Mouse (Mus musculus) midbrain, embryonic 13.5 days (tissue): ENCODE data around the gene Olfr806. TPM values are rescaled to one million over a fixed set of nuclear protein-coding genes. Genes with fewer than 3 reads are reported as not detected.

Experiments used
- ATAC-seq: fragments of 200-750 bp; cut with Nextera tagmentation; 2 replicates; pipeline ENCODE4 v1.8.0; 2017; ENCODE audit warnings: mild to moderate bottlenecking, moderate TSS enrichment, moderate library complexity
- H3K27ac ChIP-seq: fragments of 300-500 bp; sonication (generic); 2 replicates; pipeline ENCODE4 v1.5.1; 2015; ENCODE audit warnings: inconsistent platforms, mild to moderate bottlenecking, moderate library complexity
- H3K27me3 ChIP-seq: fragments of 300-500 bp; sonication (generic); 2 replicates; pipeline ENCODE4 v1.6.1; 2015; ENCODE audit warnings: mild to moderate bottlenecking, inconsistent platforms
- H3K36me3 ChIP-seq: fragments of 300-500 bp; sonication (generic); 2 replicates; pipeline ENCODE4 v1.6.1; 2015; ENCODE audit warnings: mild to moderate bottlenecking, inconsistent platforms
- H3K4me1 ChIP-seq: fragments of 300-500 bp; sonication (generic); replicated peaks from 2 replicates; pipeline ENCODE4 v1.6.1; 2015; ENCODE audit warnings: inconsistent platforms
- H3K4me2 ChIP-seq: fragments of 300-500 bp; sonication (generic); replicated peaks from 2 replicates; pipeline ENCODE4 v1.6.1; 2015; ENCODE audit warnings: moderate library complexity, mild to moderate bottlenecking, inconsistent platforms
- H3K4me3 ChIP-seq: fragments of 300-500 bp; sonication (generic); replicated peaks from 2 replicates; pipeline ENCODE4 v1.5.1; 2015; ENCODE audit warnings: mild to moderate bottlenecking, inconsistent platforms
- H3K9ac ChIP-seq: fragments of 300-500 bp; sonication (generic); replicated peaks from 2 replicates; pipeline ENCODE4 v1.6.1; 2015; ENCODE audit warnings: mild to moderate bottlenecking, inconsistent platforms
- H3K9me3 ChIP-seq: fragments of 300-500 bp; sonication (generic); 2 replicates; pipeline ENCODE4 v1.6.1; 2016; ENCODE audit warnings: mild to moderate bottlenecking, inconsistent platforms
- WGBS: fragments of 180-500 bp; shearing (Covaris S2); methylation state at CpG from one replicate; pipeline ENCODE4 v1.1.7; 2015; 5-methylcytosine and 5-hydroxymethylcytosine counted together
- microRNA-seq: library from miRNA; unstranded; fragments of <30 nt; microRNA quantifications from one replicate; pipeline ENCODE4, GENCODE M21; 2016
- polyA plus RNA-seq: library from polyadenylated mRNA; unstranded; fragments of >200 nt; fragmentation: Nextera tagmentation; extraction: Ambion mirVana; gene quantifications from 2 replicates; pipeline ENCODE4 v1.2.1, GENCODE M21; 2015

The Olfr806 gene
- not detected in 2 replicates for polyA plus RNA-seq

DNA sequence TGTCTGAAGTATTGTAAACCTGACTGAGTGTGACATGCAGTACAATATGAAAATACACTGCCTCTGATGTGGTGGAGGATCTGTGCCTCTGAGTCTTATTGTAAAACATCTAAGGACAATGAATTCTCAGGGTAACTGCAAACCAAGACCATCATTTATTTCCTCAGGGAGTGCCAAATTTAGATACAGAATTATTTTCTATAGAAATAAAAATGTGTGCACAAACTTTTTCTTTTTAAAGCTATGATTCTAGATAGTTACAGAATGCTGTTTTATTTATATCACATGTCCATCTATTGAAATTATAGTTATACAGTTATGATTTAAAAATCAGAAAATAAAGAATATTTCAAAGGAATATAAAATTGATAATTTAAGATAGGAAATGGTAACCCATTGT, at the start of gene Olfr806:
Olfr806 (minus strand) TSS at position 101 of the 400 bp plus-strand sequence.
- H3K27ac ChIP-seq = no peak within 1 kb of the TSS
- H3K36me3 ChIP-seq = no peaks in the 10 kb centered on the region
- no peak within 1 kb of the TSS for H3K4me2 ChIP-seq
- no peak within 1 kb of the TSS for H3K4me3 ChIP-seq
- no peak within 1 kb of the TSS for H3K9ac ChIP-seq
- no peaks in the 10 kb centered on the region for H3K9me3 ChIP-seq
- ATAC-seq = no peak
- no peaks in the 10 kb centered on the region for H3K27me3 ChIP-seq
- H3K4me1 ChIP-seq = no peaks in the 10 kb centered on the region

DNA sequence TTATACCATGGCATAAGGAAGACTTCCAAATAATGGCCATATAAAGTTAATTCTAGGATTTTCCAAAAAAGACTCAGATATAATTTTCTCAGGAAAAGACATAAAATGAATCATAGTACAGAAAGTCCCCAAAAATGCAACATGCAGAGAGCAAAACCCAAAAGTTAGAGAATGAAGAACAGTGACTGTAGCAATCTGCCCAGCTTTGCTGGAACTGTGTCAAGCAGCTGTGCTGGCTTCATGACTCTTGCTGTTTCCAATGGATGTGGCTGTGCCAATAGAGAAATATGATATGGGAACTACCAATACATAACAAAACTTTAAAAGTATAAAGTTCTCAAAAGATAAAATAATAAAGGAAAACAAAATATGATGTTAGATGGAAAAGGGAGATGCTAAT, 36.4 kb upstream of the Olfr806 start:
- no peaks in the 10 kb centered on the region for H3K36me3 ChIP-seq
- no peak overlapping the region for H3K9ac ChIP-seq
- no peak for ATAC-seq
- no peaks in the 10 kb centered on the region for H3K27me3 ChIP-seq
- H3K4me2 ChIP-seq = no peak overlapping the region
- no peaks in the 10 kb centered on the region for H3K4me1 ChIP-seq
- H3K4me3 ChIP-seq = no peak overlapping the region
- no peaks in the 10 kb centered on the region for H3K9me3 ChIP-seq
- H3K27ac ChIP-seq = no peak overlapping the region

- Histone ChIP-seq H3K4me3 (no peak within 1 kb of the TSS), H3K4me1 (no peaks in the 10 kb centered on the region), H3K9ac (no peak within 1 kb of the TSS), H3K4me2 (no peak within 1 kb of the TSS), H3K36me3 (no peaks in the 10 kb centered on the region), H3K9me3 (no peaks in the 10 kb centered on the region), H3K27ac (no peak within 1 kb of the TSS), H3K27me3 (no peaks in the 10 kb centered on the region)
- ATAC-seq = no peak
Measured at GRCm38 (mm10) chr10:129774338-129774737, 32.6 kb upstream of the Olfr806 start, which contains the start of gene Olfr809. Olfr809 (plus strand) TSS chr10:129774638.

- Histone ChIP-seq H3K27ac (no peak within 1 kb of the TSS), H3K9ac (no peak within 1 kb of the TSS), H3K9me3 (no peaks in the 10 kb centered on the region), H3K36me3 (no peaks in the 10 kb centered on the region), H3K4me3 (no peak within 1 kb of the TSS), H3K4me1 (no peaks in the 10 kb centered on the region), H3K27me3 (no peaks in the 10 kb centered on the region), H3K4me2 (no peak within 1 kb of the TSS)
- ATAC-seq = no peak
- WGBS = 93% methylated on average over 1 of the region's 1 CpGs
Measured at GRCm38 (mm10) chr10:129765182-129765581, 23.5 kb upstream of the Olfr806 start, which contains the start of gene Olfr808. Olfr808 (plus strand) TSS chr10:129765482.

DNA sequence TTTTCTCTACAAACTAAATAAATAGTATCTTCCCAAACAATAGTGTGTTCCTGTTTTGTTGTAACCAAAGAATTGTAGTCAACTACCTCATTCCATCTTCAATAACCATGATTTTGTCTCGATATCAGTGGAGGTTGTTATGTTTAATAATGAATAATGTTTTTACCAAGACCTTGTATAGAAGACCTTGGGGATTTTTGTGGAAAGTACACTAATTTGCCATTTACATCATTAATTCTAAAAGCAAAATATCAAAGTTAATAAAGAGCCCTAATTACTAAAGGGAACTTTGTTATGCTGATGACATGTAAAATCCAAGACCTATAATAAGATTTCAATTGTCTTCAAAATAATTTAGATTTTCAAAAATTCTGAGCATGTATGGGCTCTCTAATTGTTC, 16.0 kb upstream of the Olfr806 start, which contains the start of gene Olfr807:
Olfr807 (minus strand) TSS at position 101 of the 400 bp plus-strand sequence.
- no peak within 1 kb of the TSS for H3K4me2 ChIP-seq
- no peaks in the 10 kb centered on the region for H3K4me1 ChIP-seq
- whole genome bisulfite sequencing = 91% methylated on average over 1 of the region's 1 CpGs
- H3K36me3 ChIP-seq = no peaks in the 10 kb centered on the region
- no peaks in the 10 kb centered on the region for H3K27me3 ChIP-seq
- H3K27ac ChIP-seq = no peak within 1 kb of the TSS
- no peaks in the 10 kb centered on the region for H3K9me3 ChIP-seq
- H3K9ac ChIP-seq = no peak within 1 kb of the TSS
- ATAC-seq = no peak
- H3K4me3 ChIP-seq = no peak within 1 kb of the TSS

DNA sequence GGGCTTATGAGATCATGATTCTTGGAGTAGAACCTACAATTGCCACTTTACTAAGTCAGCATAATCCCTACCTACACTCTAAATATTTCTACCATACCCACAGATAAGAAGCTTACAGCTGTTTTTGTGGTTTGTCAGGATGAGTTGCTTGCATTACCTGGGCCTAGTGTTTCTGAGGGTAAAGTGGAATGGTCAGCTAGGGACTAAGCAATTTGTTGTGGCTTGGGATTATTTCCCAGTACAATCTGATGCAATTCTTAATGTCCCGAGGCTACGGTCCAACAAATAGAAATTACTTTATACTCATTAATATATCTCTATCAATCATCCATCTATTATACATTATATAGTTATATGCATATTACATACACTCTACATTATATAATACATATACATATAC, 12.4 kb downstream of the Olfr806 start, which contains the start of gene Olfr805:
Olfr805 (minus strand) TSS at position 101 of the 400 bp plus-strand sequence.
- no peak for ATAC-seq
- Histone ChIP-seq H3K9ac (no peak within 1 kb of the TSS), H3K4me3 (no peak within 1 kb of the TSS), H3K9me3 (no peaks in the 10 kb centered on the region), H3K4me1 (no peaks in the 10 kb centered on the region), H3K27me3 (no peaks in the 10 kb centered on the region), H3K36me3 (no peaks in the 10 kb centered on the region), H3K27ac (no peak within 1 kb of the TSS), H3K4me2 (no peak within 1 kb of the TSS)
- 100% methylated on average over 2 of the region's 2 CpGs for WGBS

GRCm38 (mm10) chr10:129702910-129703309, 38.8 kb downstream of the Olfr806 start, which contains the start of gene Olfr804:
Olfr804 (plus strand) TSS chr10:129703210.
- Histone ChIP-seq H3K4me3 (no peak within 1 kb of the TSS), H3K27me3 (no peaks in the 10 kb centered on the region), H3K4me1 (no peaks in the 10 kb centered on the region), H3K9ac (no peak within 1 kb of the TSS), H3K36me3 (no peaks in the 10 kb centered on the region), H3K9me3 (no peaks in the 10 kb centered on the region), H3K4me2 (no peak within 1 kb of the TSS), H3K27ac (no peak within 1 kb of the TSS)
- no peak for ATAC-seq

DNA sequence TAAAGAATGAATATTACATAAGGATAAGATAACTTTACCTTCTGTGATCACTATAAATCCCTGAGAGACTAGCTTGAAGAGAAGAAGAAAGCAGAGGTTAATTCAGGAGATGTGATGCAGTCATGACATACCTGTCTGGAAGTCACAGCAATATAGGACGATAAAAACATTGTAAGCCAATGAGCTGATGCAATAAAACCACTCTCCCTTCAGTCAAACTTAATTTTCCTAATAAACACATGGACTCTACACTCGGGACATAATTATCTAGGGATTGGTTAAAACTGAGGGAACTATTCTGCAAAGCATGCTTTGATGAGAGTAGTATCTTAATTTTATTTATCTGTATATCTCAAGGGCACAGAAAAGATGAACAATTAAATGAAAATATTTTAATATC, 47.5 kb downstream of the Olfr806 start, which contains the start of gene Olfr803:
Olfr803 (minus strand) TSS at position 101 of the 400 bp plus-strand sequence.
- no peaks in the 10 kb centered on the region for H3K4me1 ChIP-seq
- no peak within 1 kb of the TSS for H3K9ac ChIP-seq
- H3K4me3 ChIP-seq = no peak within 1 kb of the TSS
- no peaks in the 10 kb centered on the region for H3K27me3 ChIP-seq
- 85% methylated on average over 2 of the region's 2 CpGs for WGBS
- no peak within 1 kb of the TSS for H3K4me2 ChIP-seq
- H3K27ac ChIP-seq = no peak within 1 kb of the TSS
- ATAC-seq = no peak
- H3K36me3 ChIP-seq = no peaks in the 10 kb centered on the region
- no peaks in the 10 kb centered on the region for H3K9me3 ChIP-seq

GRCm38 (mm10) chr10:129688069-129688468, 53.7 kb downstream of the Olfr806 start, which contains the start of gene Olfr802:
Olfr802 (minus strand) TSS chr10:129688169.
- no peak for ATAC-seq
- 58% methylated on average over 1 of the region's 1 CpGs for WGBS

More at GRCm38 (mm10) chr10:129688069-129688468, 53.7 kb downstream of the Olfr806 start, which contains the start of gene Olfr802:
- Histone ChIP-seq H3K36me3 (no peaks in the 10 kb centered on the region), H3K27ac (no peak within 1 kb of the TSS), H3K9me3 (no peaks in the 10 kb centered on the region), H3K4me3 (no peak within 1 kb of the TSS), H3K27me3 (no peaks in the 10 kb centered on the region), H3K4me1 (no peaks in the 10 kb centered on the region), H3K4me2 (no peak within 1 kb of the TSS), H3K9ac (no peak within 1 kb of the TSS)

Small RNA genes within 50 kb of the gene (microRNA-seq; reads per million reads assigned to microRNA genes)
- not detected for gene Gm24485

Other genes starting within 250 kb of the Olfr806 start
- gene Olfr790, start 243.4 kb downstream of the Olfr806 start, polyA plus RNA-seq = not detected in 2 replicates
- not detected in 2 replicates for gene Olfr791, start 220.1 kb downstream of the Olfr806 start, polyA plus RNA-seq
- gene Olfr792, start 202.8 kb downstream of the Olfr806 start, polyA plus RNA-seq = not detected in 2 replicates
- not detected in 2 replicates for gene Olfr794, start 174.3 kb downstream of the Olfr806 start, polyA plus RNA-seq
- not detected in 2 replicates for gene Olfr796, start 129.4 kb downstream of the Olfr806 start, polyA plus RNA-seq
- gene Olfr798, start 114.0 kb downstream of the Olfr806 start, polyA plus RNA-seq = not detected in 2 replicates
- gene Olfr799, start 104.4 kb downstream of the Olfr806 start, polyA plus RNA-seq = not detected in 2 replicates
- not detected in 2 replicates for gene Olfr800, start 84.2 kb downstream of the Olfr806 start, polyA plus RNA-seq
- gene Olfr801, start 68.1 kb downstream of the Olfr806 start, polyA plus RNA-seq = not detected in 2 replicates
- gene Olfr802, start 53.8 kb downstream of the Olfr806 start, polyA plus RNA-seq = not detected in 2 replicates
- not detected in 2 replicates for gene Olfr803, start 47.6 kb downstream of the Olfr806 start, polyA plus RNA-seq
- not detected in 2 replicates for gene Olfr804, start 38.7 kb downstream of the Olfr806 start, polyA plus RNA-seq
- gene Olfr805, start 12.5 kb downstream of the Olfr806 start, polyA plus RNA-seq = not detected in 2 replicates
- not detected in 2 replicates for gene Olfr807, start 15.9 kb upstream of the Olfr806 start, polyA plus RNA-seq
- not detected in 2 replicates for gene Olfr808, start 23.6 kb upstream of the Olfr806 start, polyA plus RNA-seq
- not detected in 2 replicates for gene Olfr809, start 32.7 kb upstream of the Olfr806 start, polyA plus RNA-seq
- not detected in 2 replicates for gene Olfr810, start 53.0 kb upstream of the Olfr806 start, polyA plus RNA-seq
- gene Olfr811, start 62.5 kb upstream of the Olfr806 start, polyA plus RNA-seq = not detected in 2 replicates
- gene Olfr812, start 104.2 kb upstream of the Olfr806 start, polyA plus RNA-seq = not detected in 2 replicates
- gene Olfr813, start 113.4 kb upstream of the Olfr806 start, polyA plus RNA-seq = not detected in 2 replicates
- not detected in 2 replicates for gene Olfr814, start 137.9 kb upstream of the Olfr806 start, polyA plus RNA-seq
- not detected in 2 replicates for gene Olfr815, start 163.9 kb upstream of the Olfr806 start, polyA plus RNA-seq
- not detected in 2 replicates for gene Olfr816, start 173.7 kb upstream of the Olfr806 start, polyA plus RNA-seq
- gene Olfr818, start 207.2 kb upstream of the Olfr806 start, polyA plus RNA-seq = not detected in 2 replicates
- not detected in 2 replicates for gene Olfr819, start 225.3 kb upstream of the Olfr806 start, polyA plus RNA-seq
- gene Olfr247, start 234.2 kb upstream of the Olfr806 start, polyA plus RNA-seq = not detected in 2 replicates
- not detected in 2 replicates for gene Gm10310, start 243.1 kb upstream of the Olfr806 start, polyA plus RNA-seq